Mouse (Mus musculus): ENCODE data around the gene Pla2r1.

The Pla2r1 gene

DNA sequence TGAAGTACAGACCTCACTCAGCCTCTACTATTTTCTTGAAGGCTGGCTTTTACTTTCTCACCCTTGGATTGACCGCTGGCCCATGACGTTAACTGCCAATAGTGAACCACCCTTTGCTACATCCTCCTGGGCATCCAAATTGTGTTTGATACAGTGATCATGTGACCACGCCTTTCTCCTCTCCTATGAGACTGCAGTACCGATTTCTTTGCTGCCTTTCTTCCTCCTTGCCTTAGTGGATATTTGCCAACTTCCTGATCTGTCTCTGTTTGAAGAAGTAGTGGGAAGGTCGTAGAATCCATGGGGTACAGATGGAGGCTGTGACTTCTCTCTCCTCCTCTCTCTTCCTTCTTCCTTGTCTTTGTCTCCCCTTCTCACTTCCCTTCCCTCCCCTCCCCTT, 147.7 kb downstream of the Pla2r1 start:
- DNase-seq (ENCODE audit: low read depth, low spot score): no peak

DNA sequence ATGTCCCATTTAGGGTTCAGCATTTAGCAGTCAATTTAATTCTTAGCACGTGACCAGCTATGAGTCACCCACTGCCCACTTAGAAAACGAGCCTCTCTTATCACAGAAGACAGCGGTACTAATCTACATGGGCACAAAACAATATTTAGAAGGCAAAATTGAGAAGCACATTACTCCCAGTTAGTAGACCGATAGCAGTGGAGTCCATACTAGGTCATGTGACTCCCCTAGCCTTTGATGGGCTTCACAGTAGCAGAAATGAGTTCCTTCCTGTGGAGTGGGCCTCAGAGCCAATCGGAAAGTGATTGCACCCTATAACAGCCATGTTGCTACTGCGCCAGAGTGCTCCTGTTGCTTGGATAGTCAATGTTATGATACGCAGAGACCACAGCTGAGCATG, 148.3 kb downstream of the Pla2r1 start:
- no peak for DNase-seq (ENCODE audit: low read depth, low spot score)

GRCm38 (mm10) chr2:60401694-60402093, 151.4 kb downstream of the Pla2r1 start:
- no peak for DNase-seq (ENCODE audit: low read depth, low spot score)

- DNase-seq (ENCODE audit: low read depth, low spot score): no peak
These were observed 159.3 kb downstream of the Pla2r1 start for GRCm38 (mm10) chr2:60393786-60394185.

DNA sequence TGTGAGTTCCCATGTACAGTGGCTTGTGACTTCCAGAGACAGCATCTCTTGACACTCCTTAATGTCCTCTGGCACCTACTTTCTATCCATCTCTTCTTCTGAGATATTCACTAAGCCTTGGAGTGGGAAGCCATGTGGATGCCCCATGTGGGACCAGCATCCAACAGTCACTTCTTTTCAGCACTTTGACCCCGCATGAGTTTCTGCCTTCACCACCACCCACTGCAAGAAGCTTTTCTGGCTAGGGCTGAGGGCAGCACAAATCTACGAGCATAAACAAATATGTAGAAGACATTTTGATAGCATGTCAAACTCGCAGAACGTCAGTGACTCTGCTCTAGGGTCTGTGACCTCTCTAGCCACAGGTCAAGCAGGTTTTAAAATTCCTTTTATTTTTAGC, 160.8 kb downstream of the Pla2r1 start:
- DNase-seq (ENCODE audit: low read depth, low spot score): no peak

DNA sequence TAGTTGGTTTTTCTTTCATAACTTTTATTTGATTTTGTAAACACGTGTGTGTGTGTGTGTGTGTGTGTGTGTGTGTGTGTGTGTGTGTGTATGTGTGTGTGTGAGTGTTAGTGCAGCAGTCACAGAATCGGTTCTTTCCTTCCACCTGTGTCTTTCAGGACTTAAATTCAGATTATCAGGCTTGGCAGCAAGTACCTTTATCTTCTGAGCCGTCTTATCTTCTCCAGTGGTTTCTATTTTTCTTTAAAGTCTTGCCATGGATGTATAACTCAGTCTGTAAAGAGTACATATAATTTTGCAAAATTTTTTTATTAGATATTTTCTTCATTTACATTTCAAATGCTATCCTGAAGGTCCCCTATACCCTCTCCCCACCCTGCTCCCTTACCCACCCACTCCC, 165.7 kb downstream of the Pla2r1 start:
- DNase-seq (ENCODE audit: low read depth, low spot score): no peak

GRCm38 (mm10) chr2:60386835-60387234, 166.3 kb downstream of the Pla2r1 start:
- DNase-seq (ENCODE audit: low read depth, low spot score): no peak

DNA sequence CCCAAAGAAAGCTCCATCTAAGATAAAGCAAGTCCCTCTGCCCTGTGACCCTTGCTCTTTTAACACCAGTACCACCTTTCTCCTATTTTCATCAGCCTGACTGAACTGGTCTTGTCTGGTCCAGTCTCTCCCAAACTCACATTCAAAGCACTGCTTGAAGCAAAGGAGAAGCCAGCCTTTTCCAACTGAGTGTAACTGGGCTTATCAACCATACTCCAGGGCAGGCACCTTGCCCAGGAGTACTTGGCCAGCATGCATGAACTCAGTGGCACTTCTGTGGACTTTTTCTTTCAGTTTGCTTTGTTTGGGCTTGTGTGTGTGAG, 168.4 kb downstream of the Pla2r1 start:
- DNase-seq (ENCODE audit: low read depth, low spot score): peak; percentile 38

DNA sequence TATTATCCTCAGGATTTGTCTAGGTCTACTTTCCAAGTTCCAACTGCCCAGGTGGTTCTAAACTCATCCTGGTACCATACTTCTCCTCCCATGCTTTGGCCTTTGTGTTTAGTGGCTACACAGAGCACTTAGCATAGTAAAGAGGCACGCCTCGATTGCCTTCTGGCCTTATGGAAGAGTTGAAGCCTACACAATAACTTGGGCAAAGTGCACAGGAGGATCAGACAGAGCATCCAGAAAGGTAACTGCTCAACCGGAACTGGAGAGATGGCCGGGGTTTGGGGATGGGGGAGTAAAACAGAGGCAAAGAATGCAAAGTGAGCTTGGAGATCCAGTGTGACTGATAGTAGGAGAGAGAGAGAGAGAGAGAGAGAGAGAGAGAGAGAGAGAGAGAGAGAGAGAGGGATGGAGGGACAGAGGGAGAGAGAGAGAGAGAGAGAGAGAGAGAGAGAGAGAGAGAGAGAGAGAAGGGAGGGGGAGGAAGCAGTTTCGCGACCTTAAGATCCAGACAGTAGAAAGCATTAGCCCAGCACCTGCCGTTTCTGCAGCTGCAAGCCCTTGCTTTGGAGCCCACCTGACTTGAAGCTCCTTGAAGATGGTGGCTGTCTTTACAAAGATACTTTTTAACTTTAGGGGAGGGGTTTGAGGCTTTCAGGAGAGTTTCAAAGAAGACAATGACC, 168.9 kb downstream of the Pla2r1 start:
- DNase-seq (ENCODE audit: low read depth, low spot score): no peak

- DNase-seq (ENCODE audit: low read depth, low spot score): peak; percentile 87
These were observed 170.0 kb downstream of the Pla2r1 start, which contains the start of gene Ly75 for GRCm38 (mm10) chr2:60382858-60383669. Gene Ly75, minus strand, starts transcription at chr2:60383303.

GRCm38 (mm10) chr2:60382346-60382745, 170.8 kb downstream of the Pla2r1 start:
- DNase-seq (ENCODE audit: low read depth, low spot score): no peak

GRCm38 (mm10) chr2:60377260-60377659, 175.8 kb downstream of the Pla2r1 start:
- DNase-seq (ENCODE audit: low read depth, low spot score): no peak

DNA sequence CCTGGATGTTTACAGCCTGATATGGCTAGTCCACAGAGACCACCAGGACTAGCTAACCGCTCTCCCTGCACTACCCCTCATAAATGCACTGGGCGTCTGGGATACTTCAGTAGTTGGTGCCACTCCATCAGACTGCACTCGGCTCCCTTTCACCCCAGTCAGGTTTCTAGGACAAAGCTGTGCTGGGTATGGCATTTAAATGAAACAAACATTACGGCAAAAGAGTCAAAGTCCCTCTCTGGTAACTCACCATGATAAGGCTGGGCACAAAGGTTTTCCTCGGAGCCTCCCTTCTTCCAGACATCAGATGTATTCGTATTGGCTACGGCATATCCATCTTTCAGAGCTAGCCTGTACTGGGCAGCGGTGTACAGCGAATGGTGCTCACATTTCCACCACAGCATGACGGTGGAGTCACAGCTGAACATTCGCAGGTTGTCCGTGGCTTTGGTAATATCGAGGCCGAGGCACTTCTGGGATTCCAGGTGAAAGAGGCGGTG, 177.4 kb downstream of the Pla2r1 start:
- DNase-seq (ENCODE audit: low read depth, low spot score): no peak

- no peak for DNase-seq (ENCODE audit: low read depth, low spot score)
These were observed 178.0 kb downstream of the Pla2r1 start for GRCm38 (mm10) chr2:60375126-60375525.

DNA sequence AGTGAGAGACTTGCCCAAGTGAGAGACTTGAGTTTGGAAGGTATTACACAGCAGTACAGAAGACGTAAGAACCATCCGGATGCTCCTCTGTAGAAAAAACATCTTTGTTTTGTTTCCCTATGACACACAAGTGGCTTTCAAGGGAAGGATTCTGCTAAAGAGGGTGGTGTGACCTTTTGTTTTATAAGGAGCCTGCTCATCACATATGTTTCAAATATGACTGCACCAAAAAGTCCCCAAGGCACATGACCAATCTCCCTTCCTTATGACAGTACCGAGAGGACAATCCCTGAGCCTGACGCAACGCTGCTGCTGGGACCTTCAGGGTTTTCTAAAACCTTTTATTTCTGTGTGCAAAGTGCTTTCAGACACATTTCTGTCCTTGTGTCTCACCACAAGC, 182.9 kb downstream of the Pla2r1 start:
- no peak for DNase-seq (ENCODE audit: low read depth, low spot score)

- no peak for DNase-seq (ENCODE audit: low read depth, low spot score)
These were observed 183.7 kb downstream of the Pla2r1 start for GRCm38 (mm10) chr2:60369454-60369853.

- no peak for DNase-seq (ENCODE audit: low read depth, low spot score)
These were observed 185.2 kb downstream of the Pla2r1 start for GRCm38 (mm10) chr2:60367871-60368270.

Data from WW6 (cell line).